Mouse (Mus musculus) embryonic fibroblast, embryonic 13.5 days (primary cell): Measurements from ENCODE around the gene 1810049J17Rik. TPM values are rescaled to one million over a fixed set of nuclear protein-coding genes. Genes with fewer than 3 reads are reported as not detected.

Experiments
- H3K27ac ChIP-seq: 2 replicates; pipeline ENCODE4 v1.5.1; 2012; ENCODE audit warnings: low read length, control low read depth, inconsistent platforms; ENCODE audit not compliant: insufficient read depth
- H3K4me1 ChIP-seq: 2 replicates; pipeline ENCODE4 v1.6.1; 2011; ENCODE audit warnings: low read length; ENCODE audit not compliant: control insufficient read depth, insufficient read depth
- H3K4me3 ChIP-seq: 2 replicates; pipeline ENCODE4 v1.5.1; 2011; ENCODE audit warnings: mild to moderate bottlenecking, control low read depth, low read length; ENCODE audit not compliant: insufficient read depth
- CTCF ChIP-seq: IDR thresholded peaks from 2 replicates; pipeline ENCODE4 v1.5.1; 2011; ENCODE audit warnings: mild to moderate bottlenecking, control low read depth, low read length, moderate library complexity, borderline replicate concordance; ENCODE audit not compliant: insufficient read depth
- POLR2A ChIP-seq: IDR thresholded peaks from 2 replicates; pipeline ENCODE4 v1.6.1; 2011; ENCODE audit warnings: low read depth, mild to moderate bottlenecking, control low read depth, low read length, moderate library complexity
- polyA plus RNA-seq: library from polyadenylated mRNA; stranded (reverse); fragments of >200 nt; gene quantifications from 2 replicates; pipeline ENCODE4 v1.2.4, GENCODE M21; 2011; ENCODE audit warnings: low read depth; ENCODE audit not compliant: missing spikeins, insufficient read length

The 1810049J17Rik gene
- polyA plus RNA-seq, 1 experiment = 2.0 TPM

DNA sequence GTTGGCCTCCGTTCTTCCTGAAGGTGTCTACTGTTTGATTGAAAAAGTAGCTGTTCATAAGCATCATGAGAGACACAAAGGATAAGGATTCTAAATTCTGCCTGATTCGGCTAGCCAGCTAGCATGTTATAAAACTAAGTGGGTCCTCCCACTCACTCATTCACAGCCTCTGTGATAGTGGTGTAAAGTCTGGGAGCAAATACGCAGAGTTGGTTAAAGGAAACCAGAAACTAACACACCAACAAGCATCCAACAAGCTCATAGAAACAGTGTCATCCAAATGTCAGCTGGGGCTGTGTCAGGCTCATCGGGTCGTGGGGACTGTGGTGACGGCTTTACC is 41.0 kb upstream of the 1810049J17Rik start:
- Histone ChIP-seq H3K27ac (no peak overlapping the region), H3K4me3 (no peak overlapping the region), H3K4me1 (no peaks in the 10 kb centered on the region)
- no peak for TF ChIP-seq POLR2A
- TF ChIP-seq CTCF = no peak

DNA sequence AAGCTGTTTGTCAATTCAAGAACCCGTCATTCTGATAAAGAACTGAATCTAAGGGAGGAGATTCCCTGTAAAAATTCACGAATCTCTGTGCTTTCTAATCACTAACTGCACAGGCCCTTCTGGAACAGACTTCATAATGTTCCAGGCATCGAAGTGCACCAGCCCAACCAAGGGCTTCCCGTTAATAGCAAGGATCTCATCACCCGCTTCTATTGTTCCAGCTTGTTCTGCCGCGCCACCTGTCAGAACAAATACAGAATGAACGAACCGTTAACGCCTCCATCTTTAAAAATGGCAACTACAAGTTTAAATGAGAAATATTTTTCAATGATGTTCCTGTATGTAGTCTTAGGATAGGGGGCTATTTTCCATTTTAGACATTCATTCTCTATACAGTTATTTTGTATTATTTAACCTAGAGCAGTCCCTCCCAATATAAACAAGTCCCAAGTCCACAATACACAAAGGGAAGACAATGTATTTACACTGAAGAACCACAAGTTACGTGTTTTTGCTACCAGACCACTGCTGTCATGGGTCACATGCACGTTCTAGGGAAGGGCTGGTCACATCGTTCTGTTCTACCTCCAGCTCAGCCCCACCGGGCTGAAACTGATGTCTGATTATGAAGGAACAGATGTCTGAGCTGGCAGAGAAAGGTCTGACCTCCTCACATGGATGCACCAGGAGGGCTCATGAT is 40.5 kb upstream of the 1810049J17Rik start:
- H3K27ac ChIP-seq = no peak overlapping the region
- no peak overlapping the region for H3K4me3 ChIP-seq
- TF ChIP-seq CTCF (no peak), POLR2A (no peak)
- H3K4me1 ChIP-seq = no peaks in the 10 kb centered on the region

DNA sequence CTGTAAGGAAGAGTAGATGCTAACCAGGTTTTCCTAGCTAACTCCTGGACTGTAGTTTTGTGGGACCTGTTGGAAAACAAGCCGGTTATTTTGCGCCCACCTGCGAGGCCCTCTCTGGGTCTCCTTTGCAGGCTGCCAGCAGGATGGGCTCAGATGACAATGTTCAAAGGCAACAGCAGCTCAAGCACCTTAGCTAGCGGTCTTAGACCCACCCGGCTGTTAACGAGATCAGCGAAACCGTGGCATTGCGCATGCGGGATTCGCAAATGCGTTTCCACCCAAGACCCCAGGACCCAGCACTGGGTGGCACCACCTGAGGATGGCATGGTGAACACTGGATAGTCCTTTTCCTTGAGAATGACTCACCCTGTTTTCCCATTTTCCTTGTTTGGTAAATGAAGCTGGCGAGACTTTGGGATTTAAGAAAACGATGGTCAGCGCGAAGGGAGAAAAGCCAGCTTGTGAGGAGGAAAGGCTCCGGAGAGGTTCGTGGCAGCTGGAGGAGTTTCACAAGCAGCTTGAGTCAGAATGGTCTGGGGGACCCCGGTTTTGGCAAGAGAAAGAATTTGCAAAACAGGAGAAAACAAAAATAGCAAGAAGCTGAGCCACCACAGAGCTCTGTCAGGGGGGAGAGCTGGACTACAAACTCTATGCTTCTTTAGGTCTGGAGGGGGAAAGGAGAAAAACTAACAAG is 39.0 kb upstream of the 1810049J17Rik start:
- TF ChIP-seq POLR2A = no peak
- no peak for TF ChIP-seq CTCF
- Histone ChIP-seq H3K4me3 (no peak overlapping the region), H3K27ac (no peak overlapping the region), H3K4me1 (no peaks in the 10 kb centered on the region)

DNA sequence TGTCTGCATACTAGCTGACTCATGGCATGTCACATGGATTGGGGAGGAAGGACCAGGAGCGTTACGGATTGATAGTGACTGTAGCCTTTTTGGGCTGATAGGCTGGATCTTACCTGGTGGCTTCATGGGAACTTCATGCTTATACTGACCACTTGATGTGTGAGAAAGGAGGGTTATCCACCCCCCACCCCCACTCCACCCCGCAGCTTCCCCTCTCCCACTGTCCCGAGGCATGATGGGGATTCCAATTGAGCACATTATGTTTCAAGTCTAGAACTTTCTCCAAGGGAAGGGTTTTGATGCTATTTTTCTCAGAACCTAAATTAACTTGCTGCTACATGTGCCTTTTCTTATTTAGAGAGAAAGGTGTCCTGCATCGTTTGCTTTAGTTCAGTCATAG is 36.7 kb upstream of the 1810049J17Rik start:
- Histone ChIP-seq H3K27ac (no peak overlapping the region), H3K4me1 (no peaks in the 10 kb centered on the region), H3K4me3 (no peak overlapping the region)
- TF ChIP-seq CTCF = no peak

DNA sequence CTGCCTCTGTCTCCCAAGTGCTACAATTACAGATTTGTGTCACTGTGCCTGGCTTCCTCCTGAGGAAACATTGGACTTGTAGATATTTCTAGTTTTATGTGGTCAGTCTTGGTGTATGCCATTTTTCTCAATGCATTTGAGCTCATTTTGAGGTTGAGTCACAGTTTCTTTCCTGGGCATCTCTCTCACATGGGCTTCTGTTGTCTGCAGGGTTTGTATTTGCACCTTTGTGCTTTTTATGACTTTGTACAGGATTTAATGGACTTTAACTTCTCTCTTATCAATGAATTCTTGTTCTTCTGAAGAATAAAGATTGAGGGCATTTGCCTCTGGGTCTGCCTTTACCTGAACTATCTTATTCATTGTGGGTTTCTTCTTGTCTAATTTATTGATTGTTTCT is 35.8 kb upstream of the 1810049J17Rik start:
- TF ChIP-seq POLR2A (no peak), CTCF (no peak)
- Histone ChIP-seq H3K4me3 (no peak overlapping the region), H3K4me1 (no peaks in the 10 kb centered on the region), H3K27ac (no peak overlapping the region)

DNA sequence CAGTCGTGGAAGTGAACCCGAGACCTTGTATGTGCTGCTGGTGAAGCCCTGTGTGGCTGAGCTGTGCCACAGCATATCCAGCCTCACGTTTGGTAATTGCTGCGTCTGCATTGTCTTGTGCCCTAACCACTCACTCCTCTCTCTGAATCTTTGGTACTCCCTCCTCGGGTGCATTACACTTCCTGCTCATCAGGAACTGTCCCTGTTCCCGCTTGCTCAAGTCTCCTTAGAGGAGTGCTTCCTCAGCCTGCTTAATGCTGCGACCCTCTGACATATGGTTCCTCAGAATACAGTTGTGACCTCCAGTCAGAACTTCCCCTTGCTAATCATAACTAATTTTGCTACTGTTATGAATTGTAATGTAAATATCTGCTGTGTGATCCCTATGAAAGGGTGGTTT is 34.2 kb upstream of the 1810049J17Rik start:
- no peaks in the 10 kb centered on the region for H3K4me1 ChIP-seq
- TF ChIP-seq POLR2A = no peak
- TF ChIP-seq CTCF = no peak
- no peak overlapping the region for H3K4me3 ChIP-seq
- H3K27ac ChIP-seq = no peak overlapping the region

DNA sequence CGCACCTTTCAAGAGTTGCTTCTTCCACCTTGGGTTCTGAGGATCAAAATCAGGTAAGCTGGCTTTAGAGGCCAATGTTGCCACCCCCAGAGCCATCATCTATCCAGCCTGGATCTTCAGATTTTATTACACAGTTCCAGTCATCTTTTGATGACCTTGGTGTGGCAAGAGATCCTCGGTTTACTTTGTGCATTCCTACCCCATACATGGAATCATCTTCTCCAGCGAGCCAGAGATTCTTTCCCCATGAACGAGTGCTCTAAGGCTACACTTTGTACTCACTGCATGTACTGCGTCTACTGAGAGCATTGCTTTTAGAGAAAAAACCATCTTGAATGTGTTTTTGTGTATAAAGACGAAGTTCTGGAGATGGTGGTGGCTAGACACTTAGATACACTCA is 33.6 kb upstream of the 1810049J17Rik start:
- Histone ChIP-seq H3K4me1 (no peaks in the 10 kb centered on the region), H3K27ac (no peak overlapping the region), H3K4me3 (no peak overlapping the region)
- no peak for TF ChIP-seq CTCF
- no peak for TF ChIP-seq POLR2A

DNA sequence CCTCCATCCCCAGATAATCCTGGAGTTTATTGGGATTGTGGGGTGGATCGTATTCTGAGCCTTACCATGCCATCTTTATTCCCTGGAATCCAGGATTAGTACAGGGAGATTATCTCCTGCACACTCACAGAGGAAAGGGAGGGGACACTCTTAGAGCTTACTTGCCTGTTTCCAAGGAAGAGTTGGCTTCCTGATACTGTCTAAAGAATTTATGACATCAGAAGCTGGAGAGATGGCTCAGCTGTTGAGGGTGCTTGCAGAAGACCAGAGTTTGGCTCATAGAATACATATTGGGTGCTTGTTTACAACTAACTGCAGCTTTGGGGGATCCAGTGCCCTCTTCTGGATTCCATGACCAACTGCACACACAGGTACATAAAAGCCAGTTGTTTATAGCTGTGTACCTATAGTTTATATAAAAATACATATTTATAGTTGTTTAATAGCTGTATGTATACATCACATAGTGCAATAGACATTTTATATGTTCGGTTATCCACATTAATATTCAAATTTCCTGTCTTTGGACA is 32.6 kb upstream of the 1810049J17Rik start:
- Histone ChIP-seq H3K4me3 (no peak overlapping the region), H3K27ac (no peak overlapping the region), H3K4me1 (no peaks in the 10 kb centered on the region)
- TF ChIP-seq CTCF = no peak
- TF ChIP-seq POLR2A = no peak

DNA sequence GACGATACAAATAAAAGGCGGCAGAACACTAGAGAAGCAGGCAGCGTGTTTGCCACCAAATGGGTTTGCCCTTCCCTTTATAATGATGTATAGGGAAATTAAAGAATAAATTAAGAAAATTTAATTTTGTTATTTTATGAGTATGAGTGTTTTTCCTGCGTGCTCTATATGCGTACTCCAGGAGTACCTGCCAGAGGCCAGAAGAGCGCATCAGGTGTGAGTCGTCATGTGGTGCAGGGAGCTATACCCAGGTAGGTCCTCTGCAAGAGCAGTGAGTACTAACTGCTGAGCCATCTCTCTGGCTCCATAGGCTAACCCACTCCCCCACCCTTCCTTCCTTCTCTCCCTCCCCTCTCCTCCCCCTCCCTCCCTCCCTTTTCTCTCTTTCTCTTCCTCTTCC is 29.8 kb upstream of the 1810049J17Rik start:
- TF ChIP-seq POLR2A (no peak), CTCF (no peak)
- no peak overlapping the region for H3K27ac ChIP-seq

DNA sequence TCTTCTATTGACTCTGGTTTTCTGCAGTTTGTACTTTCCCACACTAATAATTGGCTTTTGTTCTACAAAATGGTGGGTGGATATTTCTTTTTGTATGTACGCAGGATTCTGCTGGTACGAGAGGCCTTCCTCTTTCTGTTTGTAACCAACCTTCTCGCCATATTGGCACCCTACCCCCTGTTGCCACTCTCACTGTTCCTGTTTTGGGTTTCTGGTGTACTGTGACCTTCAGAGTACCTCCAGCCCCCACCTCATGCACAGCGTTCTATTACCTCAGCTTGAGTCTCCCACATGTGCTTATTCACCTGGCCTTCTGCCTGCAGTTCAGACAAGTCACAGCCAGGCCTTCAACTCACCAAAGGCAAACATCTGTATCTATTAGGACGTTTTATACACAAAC is 28.1 kb upstream of the 1810049J17Rik start:
- no peak overlapping the region for H3K4me3 ChIP-seq
- H3K27ac ChIP-seq = no peak overlapping the region
- no peaks in the 10 kb centered on the region for H3K4me1 ChIP-seq
- TF ChIP-seq CTCF (no peak), POLR2A (no peak)

More for the DNA sequence above, 29.8 kb upstream of the 1810049J17Rik start:
- H3K4me3 ChIP-seq = no peak overlapping the region
- H3K4me1 ChIP-seq = no peaks in the 10 kb centered on the region
